Mouse (Mus musculus) thymus, postnatal 36 days (tissue): Measurements from ENCODE around the gene Surf1.
"Not testable (repeated sequence)": the region's sequence is repeated elsewhere in the genome, so short reads cannot be mapped to it uniquely, and the experiment has no call there.

Experiments
- DNase-seq, 2 experiments: peaks; one replicate each; pipeline ENCODE4 v3.0.0; 2022; ENCODE audit warnings: mixed read lengths in 2 of 2

The Surf1 gene

GRCm38 (mm10) chr2:26886170-26886569, 30.2 kb downstream of the Surf1 start:
- DNase-seq = not testable (repeated sequence)

GRCm38 (mm10) chr2:26885541-26885940, 30.8 kb downstream of the Surf1 start:
- not testable (repeated sequence) for DNase-seq

- DNase-seq = no peak
Measured at GRCm38 (mm10) chr2:26878571-26878970, 37.8 kb downstream of the Surf1 start.

GRCm38 (mm10) chr2:26870666-26871065, 45.7 kb downstream of the Surf1 start:
- no peak for DNase-seq

GRCm38 (mm10) chr2:26864879-26865278, 51.5 kb downstream of the Surf1 start, which contains the start of gene Abo:
Gene Abo (minus strand): TSS chr2:26864979.
- DNase-seq = no peak
